Mouse (Mus musculus): Measurements from ENCODE around the gene Mrpl12. TPM values are rescaled to one million over a fixed set of nuclear protein-coding genes. Genes with fewer than 3 reads are reported as not detected.
A peak's percentile ranks its signal among the peaks of the same experiment; 100 is the strongest.

The Mrpl12 gene
- polyA plus RNA-seq, 1 experiment, result 282 TPM

DNA sequence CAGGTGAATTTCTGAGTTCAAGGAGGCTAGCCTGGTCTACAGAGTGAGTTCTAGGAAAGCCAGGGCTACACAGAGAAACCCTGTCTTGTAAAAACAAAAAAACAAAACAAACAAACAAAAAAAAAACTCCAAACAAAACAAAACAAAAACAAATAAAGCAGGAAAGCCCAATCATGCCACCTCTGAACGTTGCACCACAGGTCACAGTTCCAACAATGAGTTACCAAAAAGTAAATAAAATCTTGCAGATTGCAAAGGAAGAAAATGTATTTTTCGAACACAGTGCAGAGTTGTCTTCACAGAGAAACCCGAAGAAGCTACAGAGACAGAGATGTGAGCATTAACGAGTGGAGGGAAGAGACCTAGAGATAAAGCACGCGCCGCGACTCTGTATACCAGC is 38.2 kb downstream of the Mrpl12 start:
- DNase-seq, result no peak
- H3K4me1 ChIP-seq (ENCODE audit: control insufficient read depth, insufficient read depth, low read length), result no peaks in the 10 kb centered on the region
- TF ChIP-seq CTCF (conservative IDR thresholded peaks at IDR 0.05; ENCODE audit: insufficient read depth, insufficient read length, low read depth, low read length) (no peak), POLR2A (IDR thresholded peaks at IDR 0.05; ENCODE audit: low read depth, low read length) (no peak)
- H3K27me3 ChIP-seq (replicated peaks; ENCODE audit: control insufficient read depth, insufficient read depth, low read length), result no peaks in the 10 kb centered on the region
- H3K27ac ChIP-seq (ENCODE audit: insufficient read depth, low read depth, low read length), result no peak overlapping the region
- no peak overlapping the region for H3K4me3 ChIP-seq (ENCODE audit: insufficient read depth, low read depth, low read length)
- H3K36me3 ChIP-seq (ENCODE audit: control insufficient read depth, insufficient read depth, low read length), result no peaks in the 10 kb centered on the region
- WGBS, result 80% methylated on average over 8 of the region's 8 CpGs

DNA sequence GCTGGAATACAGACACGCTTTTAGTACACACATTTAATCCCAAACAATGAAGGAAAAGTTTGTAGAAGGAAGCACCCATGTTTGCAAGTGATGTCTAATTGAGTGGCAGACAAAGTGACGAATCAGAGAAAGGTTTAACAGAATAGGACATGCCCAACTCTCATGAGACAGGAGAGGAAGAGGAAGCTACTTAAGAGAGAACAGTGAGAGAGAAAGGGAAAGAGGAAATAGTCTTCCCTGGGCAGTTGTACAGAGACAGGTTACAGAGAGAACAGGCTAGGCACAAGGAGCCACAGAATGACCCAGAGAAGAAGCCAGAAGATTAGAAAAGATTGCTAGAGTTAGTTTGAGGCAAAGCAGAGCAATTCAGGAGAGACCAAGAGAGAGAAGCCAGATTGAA is 41.5 kb downstream of the Mrpl12 start:
- no peaks in the 10 kb centered on the region for H3K36me3 ChIP-seq (ENCODE audit: control insufficient read depth, insufficient read depth, low read length)
- no peak overlapping the region for H3K4me3 ChIP-seq (ENCODE audit: insufficient read depth, low read depth, low read length)
- TF ChIP-seq CTCF (conservative IDR thresholded peaks at IDR 0.05; ENCODE audit: insufficient read depth, insufficient read length, low read depth, low read length) (no peak), POLR2A (IDR thresholded peaks at IDR 0.05; ENCODE audit: low read depth, low read length) (no peak)
- 91% methylated on average over 2 of the region's 2 CpGs for WGBS
- 0 out of 2 replicates have a peak, but pooled peaks cover 6% of the 10 kb centered on the region for H3K4me1 ChIP-seq (ENCODE audit: control insufficient read depth, insufficient read depth, low read length)
- H3K27me3 ChIP-seq (replicated peaks; ENCODE audit: control insufficient read depth, insufficient read depth, low read length), result 0 out of 2 replicates have a peak, but pooled peaks cover 2% of the 10 kb centered on the region
- H3K27ac ChIP-seq (ENCODE audit: insufficient read depth, low read depth, low read length), result no peak overlapping the region
- no peak for DNase-seq

DNA sequence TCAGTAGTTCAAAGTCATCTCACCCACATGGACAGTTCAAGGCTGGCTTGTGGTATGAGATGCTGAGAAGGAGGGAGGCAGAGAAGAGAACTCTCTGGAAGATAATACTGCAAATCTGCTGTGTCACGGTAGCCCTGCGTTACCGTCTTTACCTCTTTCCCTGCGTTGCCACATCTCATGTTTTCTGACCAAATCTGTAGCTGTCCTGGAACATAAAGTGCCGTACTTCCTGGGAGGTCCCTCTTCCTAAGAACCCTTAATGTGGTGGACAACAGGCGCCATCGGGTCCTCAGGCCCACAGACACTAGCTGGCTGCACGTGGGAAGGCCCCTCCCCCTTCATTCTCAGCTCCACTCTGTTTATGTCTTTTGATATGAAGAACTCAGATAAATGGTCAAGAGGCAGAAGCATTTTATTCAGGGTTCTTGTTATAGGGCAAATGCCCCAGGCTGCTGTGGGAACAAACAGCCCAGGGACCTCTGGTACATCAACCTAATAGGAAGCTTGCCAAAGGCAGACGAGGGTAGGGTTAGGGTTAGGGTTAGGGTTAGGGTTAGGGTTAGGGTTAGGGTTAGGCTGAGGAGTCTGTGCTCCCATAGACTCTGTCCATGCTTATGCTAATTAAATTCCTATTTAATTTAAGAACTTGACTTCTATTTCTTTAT is 43.4 kb downstream of the Mrpl12 start:
- TF ChIP-seq POLR2A (IDR thresholded peaks at IDR 0.05; ENCODE audit: low read depth, low read length) (no peak), CTCF (conservative IDR thresholded peaks at IDR 0.05; ENCODE audit: insufficient read depth, insufficient read length, low read depth, low read length) (no peak)
- Histone ChIP-seq H3K4me3 (ENCODE audit: insufficient read depth, low read depth, low read length) (no peak overlapping the region), H3K36me3 (ENCODE audit: control insufficient read depth, insufficient read depth, low read length) (no peaks in the 10 kb centered on the region), H3K4me1 (ENCODE audit: control insufficient read depth, insufficient read depth, low read length) (0 out of 2 replicates have a peak, but pooled peaks cover 8% of the 10 kb centered on the region), H3K27me3 (replicated peaks; ENCODE audit: control insufficient read depth, insufficient read depth, low read length) (0 out of 2 replicates have a peak, but pooled peaks cover 2% of the 10 kb centered on the region), H3K27ac (ENCODE audit: insufficient read depth, low read depth, low read length) (no peak overlapping the region)
- DNase-seq, result no peak
- 81% methylated on average over 9 of the region's 9 CpGs for WGBS

DNA sequence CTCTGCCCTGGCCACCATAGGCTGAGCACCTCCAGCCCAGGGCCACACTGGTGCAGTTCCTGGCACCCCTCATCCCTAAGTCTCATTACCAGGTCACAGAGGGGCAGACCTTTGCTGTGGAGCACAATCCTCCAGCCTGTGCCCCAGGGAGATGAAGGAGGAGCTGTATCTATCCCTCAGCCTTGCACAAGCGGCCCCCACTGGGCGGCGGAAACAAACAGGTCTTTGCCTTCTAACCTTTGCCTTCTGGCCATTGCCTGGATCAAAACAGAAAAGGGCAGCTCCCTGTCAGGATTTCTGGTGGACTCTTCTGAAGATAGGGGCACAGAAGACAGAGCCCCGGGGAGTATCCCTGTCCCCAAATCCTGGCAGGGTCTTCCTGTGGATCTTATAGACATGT is 44.5 kb downstream of the Mrpl12 start:
- DNase-seq, result peak; percentile 55
- TF ChIP-seq POLR2A (IDR thresholded peaks at IDR 0.05; ENCODE audit: low read depth, low read length) (no peak), CTCF (conservative IDR thresholded peaks at IDR 0.05; ENCODE audit: insufficient read depth, insufficient read length, low read depth, low read length) (no peak)
- WGBS, result 63% methylated on average over 4 of the region's 4 CpGs
- Histone ChIP-seq H3K27ac (ENCODE audit: insufficient read depth, low read depth, low read length) (no peak overlapping the region), H3K36me3 (ENCODE audit: control insufficient read depth, insufficient read depth, low read length) (no peaks in the 10 kb centered on the region), H3K27me3 (replicated peaks; ENCODE audit: control insufficient read depth, insufficient read depth, low read length) (0 out of 2 replicates have a peak, but pooled peaks cover 2% of the 10 kb centered on the region), H3K4me3 (ENCODE audit: insufficient read depth, low read depth, low read length) (no peak overlapping the region), H3K4me1 (ENCODE audit: control insufficient read depth, insufficient read depth, low read length) (0 out of 2 replicates have a peak, but pooled peaks cover 8% of the 10 kb centered on the region)

GRCm38 (mm10) chr11:120530085-120530964 is 45.9 kb downstream of the Mrpl12 start, which contains the start of gene Gcgr:
Gene Gcgr, plus strand, starts transcription at chr11:120530699.
- TF ChIP-seq CTCF (conservative IDR thresholded peaks at IDR 0.05; ENCODE audit: insufficient read depth, insufficient read length, low read depth, low read length), result no peak
- TF ChIP-seq POLR2A (IDR thresholded peaks at IDR 0.05; ENCODE audit: low read depth, low read length), result no peak
- Histone ChIP-seq H3K4me1 (ENCODE audit: control insufficient read depth, insufficient read depth, low read length) (0 out of 2 replicates have a peak, but pooled peaks cover 8% of the 10 kb centered on the region), H3K36me3 (ENCODE audit: control insufficient read depth, insufficient read depth, low read length) (no peaks in the 10 kb centered on the region), H3K4me3 (ENCODE audit: insufficient read depth, low read depth, low read length) (peak within 1 kb of the TSS; percentile 52), H3K27me3 (replicated peaks; ENCODE audit: control insufficient read depth, insufficient read depth, low read length) (0 out of 2 replicates have a peak, but pooled peaks cover 2% of the 10 kb centered on the region), H3K27ac (ENCODE audit: insufficient read depth, low read depth, low read length) (peak within 1 kb of the TSS; percentile 62)
- no peak for DNase-seq
- WGBS, result 13% methylated on average over 55 of the region's 62 CpGs

DNA sequence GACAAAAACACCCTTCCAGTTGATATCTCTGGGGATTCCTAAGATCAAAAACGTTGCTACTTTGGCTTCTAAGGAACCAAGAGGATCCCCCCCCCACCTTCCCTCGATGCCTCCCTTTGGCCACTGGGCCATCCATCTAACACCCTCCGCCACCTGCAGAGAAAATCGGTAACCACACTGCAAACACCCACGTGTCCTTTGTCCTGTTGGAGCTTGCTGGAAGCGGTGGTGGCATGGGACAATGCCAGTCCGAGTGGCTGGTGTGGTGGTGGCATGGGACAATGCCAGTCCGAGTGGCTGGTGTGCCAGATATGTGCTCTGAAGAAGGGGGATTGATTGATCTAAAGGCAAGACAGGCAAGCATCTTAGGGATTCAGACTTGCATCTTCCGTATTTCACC is 47.2 kb downstream of the Mrpl12 start:
- DNase-seq, result peak; percentile 63
- H3K27me3 ChIP-seq (replicated peaks; ENCODE audit: control insufficient read depth, insufficient read depth, low read length), result 0 out of 2 replicates have a peak, but pooled peaks cover 2% of the 10 kb centered on the region
- H3K27ac ChIP-seq (ENCODE audit: insufficient read depth, low read depth, low read length), result peak overlapping the region; percentile 62; the same call in 1 of the 2 replicates
- TF ChIP-seq CTCF (conservative IDR thresholded peaks at IDR 0.05; ENCODE audit: insufficient read depth, insufficient read length, low read depth, low read length) (no peak), POLR2A (IDR thresholded peaks at IDR 0.05; ENCODE audit: low read depth, low read length) (no peak)
- 33% methylated on average over 9 of the region's 9 CpGs for WGBS
- 0 out of 2 replicates have a peak, but pooled peaks cover 8% of the 10 kb centered on the region for H3K4me1 ChIP-seq (ENCODE audit: control insufficient read depth, insufficient read depth, low read length)
- peak overlapping the region; percentile 9; the same call in 1 of the 2 replicates for H3K4me3 ChIP-seq (ENCODE audit: insufficient read depth, low read depth, low read length)
- H3K36me3 ChIP-seq (ENCODE audit: control insufficient read depth, insufficient read depth, low read length), result no peaks in the 10 kb centered on the region

Data from kidney, adult 2 months (tissue).